Mouse (Mus musculus): ENCODE data around the gene Rnf145. TPM values are rescaled to one million over a fixed set of nuclear protein-coding genes. Genes with fewer than 3 reads are reported as not detected.

Gene Rnf145
- polyA plus RNA-seq, 1 experiment from 2014 or later, result 71.9 TPM

GRCm38 (mm10) chr11:44504761-44505160, 14.0 kb upstream of the Rnf145 start:
- ATAC-seq (no peak), DNase-seq (ENCODE audit: low spot score) (no peak)
- WGBS, result 88% methylated on average over 3 of the region's 3 CpGs
- Histone ChIP-seq H3K4me2 (replicated peaks; ENCODE audit: low read depth, low read length) (no peak overlapping the region), H3K27me3 (replicated peaks; ENCODE audit: insufficient read depth, low read length) (no peaks in the 10 kb centered on the region), H3K36me3 (ENCODE audit: insufficient read depth, low read length) (no peaks in the 10 kb centered on the region), H3K4me1 (ENCODE audit: insufficient read depth, low read depth, low read length) (no peaks in the 10 kb centered on the region), H3K9me3 (ENCODE audit: low read length) (no peaks in the 10 kb centered on the region), H3K9ac (replicated peaks; ENCODE audit: low read depth) (no peak overlapping the region), H3K4me3 (ENCODE audit: low read depth, low read length) (no peak overlapping the region), H3K27ac (ENCODE audit: low read length) (no peak overlapping the region)
- no peak for TF ChIP-seq EP300 (IDR thresholded peaks at IDR 0.05)
- no peak for TF ChIP-seq CTCF (IDR thresholded peaks at IDR 0.05)

- H3K4me2 ChIP-seq (replicated peaks; ENCODE audit: low read depth, low read length), result no peak overlapping the region
- no peak overlapping the region for H3K9ac ChIP-seq (replicated peaks; ENCODE audit: low read depth)
- no peaks in the 10 kb centered on the region for H3K9me3 ChIP-seq (ENCODE audit: low read length)
- no peak overlapping the region for H3K4me3 ChIP-seq (ENCODE audit: low read depth, low read length)
- H3K27ac ChIP-seq (ENCODE audit: low read length), result no peak overlapping the region
- DNase-seq (ENCODE audit: low spot score), result no peak
- ATAC-seq, result 0 out of 2 replicates have a peak, but pooled peaks have one; percentile 9
- H3K36me3 ChIP-seq (ENCODE audit: insufficient read depth, low read length), result no peaks in the 10 kb centered on the region
- H3K4me1 ChIP-seq (ENCODE audit: insufficient read depth, low read depth, low read length), result no peaks in the 10 kb centered on the region
- TF ChIP-seq EP300 (IDR thresholded peaks at IDR 0.05) (no peak), CTCF (IDR thresholded peaks at IDR 0.05) (no peak)
- H3K27me3 ChIP-seq (replicated peaks; ENCODE audit: insufficient read depth, low read length), result no peaks in the 10 kb centered on the region
- 46% methylated on average over 4 of the region's 4 CpGs for WGBS
These were observed 9.9 kb upstream of the Rnf145 start for GRCm38 (mm10) chr11:44508876-44509275.

- no peak for TF ChIP-seq EP300 (IDR thresholded peaks at IDR 0.05)
- TF ChIP-seq CTCF (IDR thresholded peaks at IDR 0.05), result no peak
- Histone ChIP-seq H3K4me1 (ENCODE audit: insufficient read depth, low read depth, low read length) (no peaks in the 10 kb centered on the region), H3K27me3 (replicated peaks; ENCODE audit: insufficient read depth, low read length) (no peaks in the 10 kb centered on the region), H3K4me2 (replicated peaks; ENCODE audit: low read depth, low read length) (no peak overlapping the region), H3K27ac (ENCODE audit: low read length) (no peak overlapping the region), H3K9ac (replicated peaks; ENCODE audit: low read depth) (no peak overlapping the region), H3K4me3 (ENCODE audit: low read depth, low read length) (no peak overlapping the region), H3K9me3 (ENCODE audit: low read length) (no peaks in the 10 kb centered on the region), H3K36me3 (ENCODE audit: insufficient read depth, low read length) (no peaks in the 10 kb centered on the region)
- ATAC-seq (no peak), DNase-seq (ENCODE audit: low spot score) (no peak)
- 70% methylated on average over 2 of the region's 2 CpGs for WGBS
These were observed 8.9 kb upstream of the Rnf145 start for GRCm38 (mm10) chr11:44509906-44510305.

GRCm38 (mm10) chr11:44510371-44510770, 8.4 kb upstream of the Rnf145 start:
- ATAC-seq, result no peak
- Histone ChIP-seq H3K4me3 (ENCODE audit: low read depth, low read length) (no peak overlapping the region), H3K27ac (ENCODE audit: low read length) (no peak overlapping the region), H3K36me3 (ENCODE audit: insufficient read depth, low read length) (no peaks in the 10 kb centered on the region), H3K9ac (replicated peaks; ENCODE audit: low read depth) (no peak overlapping the region), H3K4me2 (replicated peaks; ENCODE audit: low read depth, low read length) (no peak overlapping the region), H3K4me1 (ENCODE audit: insufficient read depth, low read depth, low read length) (no peaks in the 10 kb centered on the region), H3K9me3 (ENCODE audit: low read length) (no peaks in the 10 kb centered on the region), H3K27me3 (replicated peaks; ENCODE audit: insufficient read depth, low read length) (no peaks in the 10 kb centered on the region)
- no peak for DNase-seq (ENCODE audit: low spot score)
- TF ChIP-seq EP300 (IDR thresholded peaks at IDR 0.05) (no peak), CTCF (IDR thresholded peaks at IDR 0.05) (no peak)
- WGBS, result 79% methylated on average over 7 of the region's 7 CpGs

GRCm38 (mm10) chr11:44512044-44513025, 6.4 kb upstream of the Rnf145 start:
- H3K36me3 ChIP-seq (ENCODE audit: insufficient read depth, low read length), result no peaks in the 10 kb centered on the region
- 63% methylated on average over 14 of the region's 14 CpGs for WGBS
- ATAC-seq (no peak), DNase-seq (ENCODE audit: low spot score) (no peak)
- H3K9ac ChIP-seq (replicated peaks; ENCODE audit: low read depth), result no peak overlapping the region
- no peak overlapping the region for H3K27ac ChIP-seq (ENCODE audit: low read length)
- H3K4me2 ChIP-seq (replicated peaks; ENCODE audit: low read depth, low read length), result no peak overlapping the region
- TF ChIP-seq CTCF (IDR thresholded peaks at IDR 0.05) (no peak), EP300 (IDR thresholded peaks at IDR 0.05) (no peak)
- H3K4me3 ChIP-seq (ENCODE audit: low read depth, low read length), result no peak overlapping the region
- no peaks in the 10 kb centered on the region for H3K9me3 ChIP-seq (ENCODE audit: low read length)
- H3K27me3 ChIP-seq (replicated peaks; ENCODE audit: insufficient read depth, low read length), result no peaks in the 10 kb centered on the region
- no peaks in the 10 kb centered on the region for H3K4me1 ChIP-seq (ENCODE audit: insufficient read depth, low read depth, low read length)

- Histone ChIP-seq H3K9ac (replicated peaks; ENCODE audit: low read depth) (no peak overlapping the region), H3K9me3 (ENCODE audit: low read length) (no peaks in the 10 kb centered on the region), H3K4me2 (replicated peaks; ENCODE audit: low read depth, low read length) (no peak overlapping the region), H3K36me3 (ENCODE audit: insufficient read depth, low read length) (no peaks in the 10 kb centered on the region), H3K4me3 (ENCODE audit: low read depth, low read length) (no peak overlapping the region), H3K27me3 (replicated peaks; ENCODE audit: insufficient read depth, low read length) (no peaks in the 10 kb centered on the region), H3K4me1 (ENCODE audit: insufficient read depth, low read depth, low read length) (peaks cover 2% of the 10 kb centered on the region; the same call in 1 of the 2 replicates), H3K27ac (ENCODE audit: low read length) (no peak overlapping the region)
- ATAC-seq, result no peak
- TF ChIP-seq EP300 (IDR thresholded peaks at IDR 0.05) (no peak), CTCF (IDR thresholded peaks at IDR 0.05) (no peak)
- DNase-seq (ENCODE audit: low spot score), result no peak
- 57% methylated on average over 2 of the region's 2 CpGs for WGBS
These were observed 5.7 kb upstream of the Rnf145 start for GRCm38 (mm10) chr11:44513026-44513422.
